10 mouse cellular contexts compared by ENCODE assay signal in the genomic region with DNA sequence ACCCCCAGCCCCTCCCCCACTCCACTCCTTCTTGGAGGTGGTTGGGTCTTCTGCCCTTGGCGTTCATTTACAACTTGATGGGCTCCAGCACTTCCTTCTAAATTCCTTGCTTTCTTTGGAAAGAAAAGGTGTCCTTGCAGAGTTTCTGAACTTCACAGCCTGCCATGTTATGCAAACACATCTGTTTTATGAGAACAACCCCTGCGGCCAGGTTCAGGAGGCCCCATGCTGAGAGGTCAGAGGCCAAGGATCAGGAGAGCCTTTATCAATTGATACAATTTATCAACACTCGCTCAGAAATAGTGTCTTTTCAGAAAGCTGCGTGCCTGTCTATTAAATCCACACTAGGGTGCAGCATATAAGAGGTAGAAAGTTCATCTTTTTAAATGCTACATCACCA.
"Had no signal": no experiment of that assay in that cellular context is flagged by ENCODE, and none has a peak within 500 bp of the region (broad histone marks: within the 10 kb centered on the region; RNA-seq: fewer than 3 reads in every experiment).

No protein-coding gene starts in this region.

- DNase-seq: left cerebral cortex, postnatal 4 days; lung, adult 18-20 months; lung, postnatal 10 days; lung, postnatal 36 days; right cerebral cortex, adult 18-20 months; right cerebral cortex, postnatal 14 days; right cerebral cortex, postnatal 4 days; thymus, adult 2 months; thymus, postnatal 14 days; thymus, postnatal 4 days had no signal
